Mouse (Mus musculus) cerebellum, postnatal 10 days (tissue): Measurements from ENCODE around the gene Dnaja2.

Source experiments
- DNase-seq, 2 experiments: peaks; one replicate each; pipeline ENCODE4 v3.0.0; 2021; ENCODE audit warnings: mixed read lengths in 2 of 2

The Dnaja2 gene

DNA sequence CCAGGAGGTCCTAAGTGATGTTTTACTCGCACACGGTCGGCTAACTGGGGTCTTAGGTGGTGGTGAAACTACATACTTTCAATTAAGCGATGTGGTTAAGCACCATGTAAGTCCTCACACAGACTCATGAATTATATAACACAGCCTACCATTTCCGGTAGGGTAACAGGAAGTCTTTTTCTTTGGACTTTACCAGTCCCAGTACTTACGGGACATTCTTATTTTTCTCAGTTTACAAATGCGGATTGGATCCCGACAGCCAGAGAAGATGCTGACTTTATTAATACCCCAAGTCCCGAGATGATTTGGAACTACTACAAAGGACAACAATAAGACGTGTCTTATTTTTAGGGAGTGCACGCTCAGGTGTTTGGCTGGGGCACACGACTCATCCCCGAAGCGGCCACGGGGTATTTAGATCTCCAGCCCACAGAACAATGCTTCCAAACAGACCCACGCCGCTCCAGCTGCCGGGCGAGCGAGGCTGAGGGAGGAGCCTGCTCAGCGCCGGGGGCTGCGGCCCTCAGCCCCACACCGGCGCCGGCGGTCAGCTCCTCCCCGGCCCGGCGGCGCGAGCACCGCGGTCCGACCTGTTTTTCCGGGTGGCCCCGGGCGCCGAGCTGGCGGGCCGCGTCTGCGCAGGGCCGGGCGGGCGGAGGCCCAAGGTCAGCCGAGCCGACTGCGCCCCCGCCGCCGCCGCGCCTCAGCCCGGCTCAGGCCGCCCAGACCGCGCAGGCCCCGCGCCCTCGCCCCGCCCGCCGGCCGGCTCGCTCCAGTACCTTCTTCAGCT lies 558 bp downstream of the Dnaja2 start:
- DNase-seq = no peak

DNA sequence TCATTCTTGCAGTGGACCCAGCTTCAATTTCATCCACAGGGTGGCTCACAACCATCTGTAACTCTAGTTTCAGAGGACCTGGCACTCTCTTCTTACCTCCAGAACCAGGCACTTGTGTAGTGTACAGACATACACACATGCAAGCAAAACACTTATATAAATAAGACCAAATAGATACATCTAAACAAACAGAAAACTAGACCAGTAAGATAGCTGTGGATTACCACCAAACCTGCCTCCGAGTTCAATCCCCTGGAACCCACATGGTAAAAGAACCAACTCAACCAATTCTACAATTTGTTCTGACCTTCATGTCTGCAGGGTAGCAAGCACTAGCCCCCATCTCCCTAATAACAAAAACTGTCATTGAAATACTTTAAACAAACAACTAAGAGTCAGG lies 3.2 kb downstream of the Dnaja2 start:
- DNase-seq = no peak

DNA sequence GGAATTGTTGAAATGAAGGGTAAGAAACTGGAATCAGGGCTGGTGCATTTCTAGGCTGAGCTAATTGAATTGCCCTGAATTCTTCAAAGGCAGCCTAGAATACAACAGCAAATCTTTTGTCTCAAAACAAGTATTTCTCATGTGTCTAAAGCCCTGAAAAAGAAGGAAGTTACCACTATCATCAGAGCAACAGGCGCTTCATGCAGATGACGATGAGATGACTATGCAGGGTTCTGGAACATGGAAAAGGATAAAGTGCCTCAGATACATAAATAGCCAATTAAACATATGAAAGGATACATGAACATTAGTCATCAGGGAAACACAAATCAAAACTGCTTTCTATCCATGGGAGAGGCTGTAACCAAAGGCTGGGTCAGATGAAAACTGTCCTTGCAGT lies 18.8 kb downstream of the Dnaja2 start:
- no peak for DNase-seq

DNA sequence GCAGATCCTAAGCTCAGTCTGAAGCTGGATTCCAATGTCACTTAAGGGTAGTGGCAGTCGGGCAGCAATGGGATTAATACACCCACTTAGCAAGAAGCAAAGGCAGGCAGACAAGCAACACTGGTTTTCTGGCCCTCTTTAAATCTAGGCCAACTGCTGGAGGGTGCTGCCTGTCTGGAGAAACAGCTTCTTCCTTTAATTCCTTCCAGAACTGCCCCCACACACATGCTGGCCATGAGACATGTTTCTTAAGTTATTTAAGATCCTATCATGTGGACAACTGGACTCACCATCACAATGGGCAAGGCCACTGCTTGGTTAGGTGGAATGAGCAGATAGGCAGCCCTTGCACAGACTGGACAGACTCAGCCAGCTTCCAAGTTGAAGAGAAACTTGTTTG lies 21.0 kb downstream of the Dnaja2 start:
- DNase-seq = no peak

DNA sequence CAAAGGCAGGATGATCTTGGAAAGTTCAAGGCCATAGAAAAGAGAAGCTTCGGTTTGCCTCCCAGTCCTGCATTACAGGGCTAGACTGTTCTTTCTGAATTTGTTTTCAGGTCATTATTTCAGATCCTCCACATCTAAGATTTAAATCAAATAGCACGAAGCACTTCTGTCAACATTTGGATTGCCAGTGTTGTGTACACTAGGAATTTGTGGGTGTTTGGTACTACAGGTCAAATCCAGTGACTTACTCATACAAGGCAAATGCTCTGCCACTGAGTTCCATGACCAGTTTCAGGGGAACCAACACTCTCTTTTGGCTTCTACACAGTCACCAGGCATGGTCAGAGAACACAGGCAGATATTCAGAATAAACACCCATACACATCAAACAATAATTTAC lies 21.7 kb downstream of the Dnaja2 start:
- DNase-seq = no peak

DNA sequence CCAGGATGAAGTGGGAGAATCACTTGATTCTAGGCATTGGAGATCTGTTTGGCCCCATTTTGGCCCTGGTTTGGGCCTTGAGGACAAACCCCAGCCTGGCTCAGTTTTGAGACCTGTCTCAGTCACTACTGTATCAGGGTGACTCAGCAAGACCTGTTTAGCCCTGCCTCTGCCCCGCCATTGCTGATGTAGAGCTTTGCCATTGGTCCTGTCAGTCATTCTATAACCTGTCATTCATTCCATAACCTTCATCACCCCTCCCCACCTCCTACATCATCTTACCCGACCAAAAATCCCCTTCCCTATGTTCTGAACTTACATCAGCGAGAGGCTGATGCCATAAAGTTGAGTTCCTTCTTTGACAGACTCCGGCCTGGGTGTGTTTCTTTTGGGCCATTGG lies 22.3 kb downstream of the Dnaja2 start:
- no peak for DNase-seq

DNA sequence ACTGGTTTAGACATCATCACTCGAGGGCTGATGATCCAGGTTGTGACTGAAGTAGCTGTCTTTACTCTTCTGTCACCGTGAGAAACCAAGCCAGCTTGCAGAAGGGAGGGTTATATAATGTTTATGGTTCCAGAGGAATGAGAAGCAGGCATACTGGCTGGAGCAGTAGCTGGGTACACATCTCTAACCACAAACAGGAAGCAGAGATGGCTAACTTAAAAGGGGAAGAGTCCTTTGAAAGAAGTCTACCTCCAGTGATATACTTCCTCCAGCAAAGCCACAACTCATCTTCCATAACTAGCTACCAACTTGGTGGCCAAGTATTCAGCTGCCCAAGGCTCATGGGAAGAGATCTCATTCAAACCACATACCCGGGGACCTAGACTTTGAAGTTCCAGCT lies 23.7 kb downstream of the Dnaja2 start:
- DNase-seq = no peak

DNA sequence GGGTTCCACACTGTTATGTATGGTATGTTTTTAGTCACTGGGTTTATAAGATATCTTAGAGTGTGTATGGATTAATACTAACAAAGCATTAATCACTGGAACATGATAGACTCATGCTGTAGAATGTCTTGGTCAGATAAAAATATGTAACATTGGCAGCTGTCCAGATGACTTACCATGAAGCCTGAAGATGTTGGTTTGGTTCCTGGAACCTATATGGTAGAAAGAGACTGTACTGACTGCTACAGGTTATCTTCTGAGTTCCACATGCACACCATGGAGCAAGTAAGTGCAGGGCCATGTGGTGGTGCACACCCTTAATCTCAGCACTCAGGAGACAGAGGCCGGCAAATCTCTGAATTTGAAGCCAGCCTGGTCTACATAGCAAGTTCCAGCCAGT lies 24.4 kb downstream of the Dnaja2 start:
- no peak for DNase-seq

DNA sequence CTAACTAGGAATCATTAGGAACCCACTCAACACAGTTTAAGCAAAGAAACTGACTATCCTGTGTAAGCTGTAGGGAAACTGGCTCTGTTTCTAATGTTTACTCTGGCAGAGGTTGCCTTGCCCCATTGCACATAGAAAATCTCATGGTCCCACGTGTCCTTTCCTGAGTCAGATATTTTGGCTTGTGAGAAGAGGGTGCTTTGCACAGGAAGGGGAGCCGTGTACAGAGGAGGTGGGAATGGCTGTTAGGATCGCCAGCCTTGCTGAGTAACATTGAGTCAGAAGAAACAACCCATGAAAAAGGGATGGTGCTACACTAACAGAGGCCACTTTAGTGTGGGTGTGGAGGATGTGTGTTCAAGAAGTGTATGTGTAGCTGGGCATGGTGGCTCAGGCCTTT lies 26.2 kb downstream of the Dnaja2 start:
- DNase-seq = no peak

DNA sequence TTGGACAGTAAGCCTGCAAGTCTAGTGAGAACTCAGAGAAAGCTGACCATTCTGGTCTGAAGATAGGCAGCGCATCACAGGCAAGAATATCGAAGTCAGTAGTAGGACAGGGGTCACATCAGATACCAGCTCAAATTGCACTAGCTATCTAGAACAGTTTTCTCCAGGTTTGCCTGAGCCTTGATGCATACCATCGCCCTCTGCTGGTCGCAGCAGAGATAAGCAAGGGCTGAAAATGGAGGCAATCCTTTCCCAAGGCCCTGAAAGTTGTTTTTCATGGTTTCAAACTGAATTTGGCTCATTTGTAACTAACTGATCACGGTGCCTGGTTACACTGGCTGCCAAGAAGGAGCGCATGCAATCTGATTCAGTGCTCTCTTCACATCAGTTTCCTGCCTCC lies 29.0 kb downstream of the Dnaja2 start:
- DNase-seq = peak; percentile 75 to 78

DNA sequence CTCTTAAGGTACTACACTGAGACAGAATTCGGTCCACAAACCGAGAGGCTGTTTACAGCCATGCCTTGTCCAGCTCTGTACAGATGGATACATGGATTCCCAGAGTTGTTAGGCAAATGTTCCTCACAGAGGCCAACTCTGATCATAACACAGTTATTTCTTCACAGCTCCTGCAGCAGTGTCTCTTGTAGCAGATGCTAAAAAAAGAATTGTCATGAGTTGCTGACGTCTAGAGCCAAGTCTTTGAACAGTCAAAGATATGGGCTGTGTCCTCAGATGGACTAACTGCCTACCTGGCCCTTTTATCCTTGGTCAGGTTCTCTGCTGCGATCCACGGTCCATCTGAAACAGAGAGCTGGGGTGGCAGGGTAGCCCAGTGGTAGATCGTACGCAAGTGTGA lies 31.1 kb downstream of the Dnaja2 start:
- DNase-seq = no peak

DNA sequence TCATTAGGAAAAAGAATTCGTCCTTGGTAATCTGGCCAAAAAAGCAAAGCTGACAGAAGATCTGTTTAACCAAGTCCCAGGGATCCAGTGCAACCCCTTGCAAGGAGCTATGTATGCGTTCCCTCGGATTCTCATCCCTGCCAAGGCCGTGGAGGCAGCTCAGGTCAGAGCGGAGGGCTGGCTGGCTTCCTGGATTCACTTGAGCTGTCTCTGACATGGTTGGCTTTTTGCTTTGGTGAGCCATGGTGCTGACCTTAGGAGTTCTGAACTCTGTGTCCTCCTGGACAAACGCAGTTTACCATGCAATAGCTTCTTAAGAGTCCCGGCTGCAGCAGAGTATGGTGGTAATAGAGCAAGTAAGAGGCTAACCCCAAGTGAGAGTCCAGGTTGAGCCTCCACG lies 33.8 kb downstream of the Dnaja2 start:
- no peak for DNase-seq

DNA sequence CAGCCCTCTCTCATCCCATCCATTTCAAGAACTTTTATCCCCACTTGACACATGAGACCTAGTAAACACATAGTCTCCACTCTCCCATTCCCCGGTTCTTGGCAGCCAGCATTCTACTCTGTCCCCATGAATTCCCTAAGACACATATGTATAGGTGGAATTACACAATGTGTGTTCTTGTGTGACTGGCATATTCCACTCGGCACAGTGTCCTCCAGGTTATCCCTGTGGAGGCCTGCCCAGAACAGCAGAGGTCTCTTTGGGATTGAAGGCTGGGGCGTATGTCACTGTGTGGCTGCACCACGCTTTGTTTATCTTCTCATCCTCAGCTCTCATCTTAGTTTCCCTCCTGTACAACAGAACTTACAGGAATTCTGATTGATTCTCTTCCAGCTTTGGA lies 34.6 kb downstream of the Dnaja2 start:
- DNase-seq = no peak

DNA sequence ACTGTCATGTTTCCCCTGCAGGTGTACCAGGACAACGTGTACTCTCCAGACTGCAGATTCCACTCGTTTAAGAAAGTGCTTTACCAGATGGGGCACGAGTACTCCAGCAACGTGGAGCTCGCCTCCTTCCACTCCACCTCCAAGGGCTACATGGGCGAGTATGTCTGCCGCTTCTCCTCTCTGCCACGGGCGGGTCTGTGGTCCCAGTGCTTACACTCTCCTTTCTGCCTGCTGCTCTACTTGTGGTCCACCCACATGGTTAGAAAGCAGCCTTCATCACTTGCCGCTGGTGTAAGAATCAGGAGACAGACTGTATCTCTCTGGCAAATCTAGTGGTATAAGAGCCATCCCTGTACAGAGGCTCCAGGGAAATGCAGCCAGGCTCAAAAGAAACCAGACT lies 37.2 kb downstream of the Dnaja2 start:
- no peak for DNase-seq

DNA sequence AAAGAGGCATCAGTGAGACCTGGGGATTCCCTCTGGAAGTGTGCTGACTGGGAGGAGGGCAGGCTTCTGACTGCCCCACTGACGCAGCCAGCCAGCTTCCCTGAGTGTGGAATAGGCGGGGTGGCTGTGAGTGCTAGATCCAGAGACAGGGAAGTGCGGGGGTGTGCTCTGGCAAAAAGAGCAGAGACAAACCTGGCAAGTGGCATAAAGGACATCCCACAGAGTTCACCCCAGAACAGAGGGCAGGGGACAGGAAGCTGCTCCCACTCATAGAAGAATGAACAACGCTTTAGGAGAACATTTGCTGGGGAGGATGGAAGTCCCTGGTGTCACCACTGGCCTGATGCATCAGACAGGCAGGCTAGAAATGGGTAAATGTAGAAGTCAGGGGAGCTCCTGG lies 37.8 kb downstream of the Dnaja2 start:
- DNase-seq = no peak

DNA sequence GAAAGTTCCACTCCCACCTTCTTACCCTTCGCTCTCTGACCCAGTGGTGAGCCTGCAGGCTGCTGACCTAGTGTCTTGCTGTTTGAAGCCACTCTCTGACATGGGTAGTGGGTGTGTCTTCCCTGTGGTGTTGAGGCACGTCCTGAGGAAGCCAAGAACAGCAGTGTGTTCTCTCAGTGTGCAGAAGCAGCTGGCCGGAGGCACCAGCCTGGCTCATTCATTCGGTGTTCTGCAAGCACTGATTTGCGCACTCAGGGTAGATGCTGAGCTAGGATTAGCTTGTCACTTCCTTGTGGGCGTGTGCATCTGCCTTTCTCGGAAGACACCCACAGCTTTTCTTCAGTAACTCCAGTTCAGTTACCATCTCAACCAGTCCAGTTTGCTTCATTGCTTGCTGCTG lies 39.8 kb downstream of the Dnaja2 start:
- DNase-seq = no peak

DNA sequence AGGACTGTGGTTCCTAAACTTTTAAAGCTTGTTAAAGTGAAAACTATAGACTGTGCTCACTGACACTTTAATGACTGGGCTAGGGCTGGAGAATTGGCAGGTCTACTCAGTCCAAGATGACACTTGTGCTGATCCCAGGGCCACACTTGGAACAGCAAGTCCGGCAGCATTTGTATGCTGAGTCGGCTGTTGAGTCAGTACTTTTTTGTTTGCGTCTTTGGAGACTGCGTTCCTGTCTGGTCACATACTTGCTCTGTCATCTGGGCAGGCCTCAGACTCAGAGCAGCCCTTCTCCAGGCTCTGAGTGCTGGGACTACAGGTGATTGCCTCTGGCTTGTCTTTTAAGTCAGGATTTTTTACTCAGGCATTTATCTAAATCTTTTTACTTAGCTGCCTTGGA lies 41.9 kb downstream of the Dnaja2 start:
- DNase-seq = no peak

DNA sequence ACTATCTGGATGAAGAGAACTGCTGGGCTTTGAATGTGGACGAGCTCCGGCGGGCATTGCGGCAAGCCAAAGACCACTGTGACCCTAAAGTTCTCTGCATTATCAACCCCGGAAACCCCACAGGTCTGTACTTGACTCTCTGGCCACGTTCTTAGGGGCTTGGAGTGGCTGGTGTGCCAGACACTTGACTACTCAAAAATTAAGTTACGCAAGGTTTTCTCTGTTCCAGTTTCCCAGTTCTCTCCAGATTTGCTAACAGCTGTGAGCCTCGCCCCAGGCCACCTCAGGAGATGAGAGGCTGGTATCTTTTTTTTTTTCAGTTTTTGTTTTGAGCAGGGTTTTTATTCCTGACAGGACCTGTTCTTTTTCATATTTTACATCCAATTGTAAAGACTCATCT lies 42.9 kb downstream of the Dnaja2 start:
- DNase-seq = no peak

DNA sequence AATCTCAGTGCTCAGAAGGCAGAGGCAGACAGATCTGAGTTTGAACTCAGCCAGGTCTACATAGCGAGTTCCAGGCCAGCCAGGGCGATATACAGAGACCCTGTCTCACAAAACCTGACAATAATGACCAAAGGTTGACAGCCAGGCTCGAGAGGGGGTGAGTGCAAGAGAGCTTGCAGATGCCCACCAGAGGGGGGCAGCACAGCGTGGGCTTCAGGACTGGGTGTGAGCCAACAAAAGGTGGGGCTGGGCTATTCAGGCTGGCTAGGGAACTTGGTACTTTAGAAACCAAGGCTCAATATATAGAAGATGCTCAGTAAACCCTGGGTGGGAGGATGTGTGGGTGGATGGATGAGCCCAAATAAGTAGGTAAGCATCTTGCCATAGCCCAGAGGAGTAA lies 46.5 kb downstream of the Dnaja2 start:
- DNase-seq = no peak

DNA sequence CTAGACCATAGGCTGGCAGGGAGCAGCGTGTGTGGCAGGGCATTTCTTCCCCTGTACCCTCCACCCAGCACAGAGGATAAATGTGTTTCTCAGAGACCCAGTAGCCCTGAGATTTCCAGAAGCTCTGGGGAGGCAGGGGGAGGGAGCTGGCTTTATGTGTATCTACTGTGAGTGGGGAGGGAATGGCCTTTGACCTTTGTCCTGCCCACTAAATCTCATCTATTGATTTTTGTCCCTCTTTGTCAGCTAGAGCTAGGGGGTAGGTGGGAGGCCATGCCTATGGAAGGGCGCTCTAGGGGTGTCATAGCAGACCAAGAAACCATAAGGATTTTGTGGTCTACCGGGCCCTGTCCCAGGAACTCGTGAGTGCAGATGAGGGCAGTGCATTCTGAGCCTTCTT lies 48.5 kb downstream of the Dnaja2 start:
- DNase-seq = no peak

DNA sequence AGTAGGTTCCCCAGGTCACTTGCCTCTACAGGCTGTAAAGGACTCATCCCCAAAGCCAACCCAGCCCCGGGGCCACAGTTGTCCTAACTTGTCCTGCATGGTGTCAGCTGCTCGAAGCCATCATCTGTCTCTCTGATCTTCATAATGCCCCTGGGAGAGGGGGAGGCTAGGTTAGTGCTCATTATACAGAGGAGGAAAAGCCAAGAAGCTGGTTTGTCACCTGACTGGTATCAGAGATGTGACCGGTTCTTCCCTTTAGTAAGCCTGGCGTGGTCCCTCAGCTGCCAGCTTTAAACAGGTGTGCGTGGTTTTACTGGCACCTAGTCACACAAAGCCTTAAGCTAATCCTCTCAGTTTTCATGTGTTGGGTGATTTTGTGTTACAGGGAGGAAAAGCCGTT lies 50.4 kb downstream of the Dnaja2 start:
- DNase-seq = no peak

DNA sequence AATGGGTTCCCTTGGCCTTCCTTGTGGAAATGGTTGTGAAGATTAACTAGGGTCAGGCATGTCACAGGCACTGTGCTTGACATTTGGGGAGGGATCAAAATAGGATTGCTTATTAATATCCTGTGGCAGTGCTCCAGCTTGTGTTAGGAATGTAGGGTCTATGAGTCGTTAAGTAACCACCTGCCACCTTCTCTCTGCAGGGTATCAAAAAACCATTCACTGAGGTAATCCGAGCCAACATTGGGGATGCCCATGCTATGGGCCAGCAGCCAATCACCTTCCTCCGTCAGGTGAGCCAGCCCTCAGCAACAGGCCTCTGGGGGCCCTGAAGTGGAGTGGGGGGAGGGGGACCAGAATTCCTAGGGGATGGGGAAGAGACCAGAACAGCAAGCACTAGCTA lies 52.1 kb downstream of the Dnaja2 start:
- DNase-seq = no peak

DNA sequence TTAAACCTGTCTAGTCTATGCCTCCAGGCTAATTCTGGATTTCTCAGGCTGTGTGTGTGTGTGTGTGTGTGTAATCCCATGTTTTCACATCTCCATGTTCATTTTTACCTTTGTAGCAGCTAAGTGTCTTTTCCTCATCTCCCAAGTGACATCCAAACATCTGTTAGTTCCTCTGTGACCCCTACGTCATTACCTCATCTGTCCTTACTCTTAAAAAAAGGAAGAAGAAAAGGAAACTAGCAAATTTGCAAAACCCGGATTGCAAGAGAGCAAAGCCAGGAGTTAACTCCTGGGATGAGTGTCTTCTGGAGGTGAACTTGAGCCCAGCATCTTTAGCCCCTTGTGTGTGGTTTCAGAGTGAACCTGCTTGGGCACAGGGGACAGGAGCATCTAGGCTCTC lies 52.8 kb downstream of the Dnaja2 start:
- no peak for DNase-seq

DNA sequence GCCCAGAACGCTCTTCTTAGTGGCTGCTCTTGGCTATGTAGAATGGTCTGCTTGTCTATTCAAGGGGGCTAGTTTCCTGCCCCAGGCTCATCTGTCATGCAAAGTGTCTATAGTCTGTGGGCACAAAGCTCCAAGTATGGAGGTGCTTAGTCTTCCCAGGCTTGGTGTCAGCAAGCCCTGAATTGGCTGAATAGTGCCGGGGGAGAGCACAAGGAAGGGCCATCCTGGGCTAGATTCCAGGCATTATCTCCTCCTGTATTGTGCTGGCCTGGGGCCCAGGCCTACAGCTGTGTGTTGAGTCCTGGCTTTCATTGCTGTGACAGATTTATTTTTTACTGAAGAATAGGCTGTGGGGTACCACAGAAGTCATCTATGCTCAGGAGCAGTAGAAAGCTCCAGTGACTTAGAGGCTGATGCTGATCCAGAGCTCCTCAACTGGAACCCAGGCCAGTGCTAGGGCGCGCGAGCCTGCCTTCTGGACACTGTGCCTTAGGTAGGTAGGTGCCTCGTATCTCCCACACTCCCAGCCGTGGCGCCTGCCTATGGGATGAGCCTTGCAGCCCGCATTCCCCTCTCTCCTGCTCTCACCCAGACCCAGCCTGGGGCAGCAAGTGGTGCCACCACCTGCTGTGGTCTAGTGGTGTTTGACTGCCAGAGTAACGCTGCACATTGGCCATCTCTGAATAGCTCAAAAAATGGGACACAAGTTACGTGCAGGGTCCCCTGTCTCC lies 54.0 kb downstream of the Dnaja2 start:
- DNase-seq = peak; percentile 83 to 87

DNA sequence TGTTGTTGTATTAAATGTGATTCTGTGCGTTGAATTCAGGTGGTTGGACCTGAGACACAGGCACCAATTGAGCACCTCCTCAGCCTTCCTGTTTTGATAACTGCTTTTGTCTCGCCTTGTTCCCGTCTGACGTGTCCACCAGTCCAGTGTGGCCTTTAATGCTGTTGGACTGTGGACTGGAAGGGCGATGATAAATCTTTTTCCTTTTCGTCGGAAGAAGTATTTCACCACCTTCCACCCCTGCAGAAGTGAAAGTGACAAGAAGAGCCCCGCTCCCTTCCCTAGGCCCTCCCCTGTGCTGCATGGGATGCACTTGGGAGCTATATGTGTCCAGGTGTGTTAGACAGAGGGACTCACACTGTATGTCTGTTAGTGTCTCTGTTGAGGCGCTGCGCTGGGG lies 54.7 kb downstream of the Dnaja2 start:
- DNase-seq = no peak
